Mouse (Mus musculus): ENCODE data around the gene Ephb1. TPM values are rescaled to one million over a fixed set of nuclear protein-coding genes. Genes with fewer than 3 reads are reported as not detected.

Ephb1 gene
- total RNA-seq, 2 experiments from 2014 or later = 20.3 to 26.9 TPM

DNA sequence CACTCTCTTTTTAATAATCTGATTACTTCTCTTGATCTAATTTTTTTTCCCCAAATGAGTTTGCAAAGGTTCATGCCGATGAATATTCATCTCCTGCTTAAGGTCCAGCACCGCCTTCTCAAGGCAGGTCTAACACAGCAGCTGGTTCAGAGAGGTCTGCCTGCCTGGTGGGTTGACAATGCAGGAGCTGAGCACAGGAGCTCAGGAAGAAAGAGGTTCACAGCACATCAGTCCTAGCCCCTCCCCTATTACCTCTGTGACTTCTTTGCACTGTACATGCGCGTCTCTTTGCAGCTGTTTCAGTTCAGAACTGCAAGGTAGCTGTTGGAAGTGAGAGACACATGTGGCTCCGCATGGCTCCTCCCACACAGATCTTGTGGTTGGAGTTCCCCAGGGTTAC lies 281.1 kb downstream of the Ephb1 start:
- DNase-seq (ENCODE audit: low spot score in 2 of 2) = no peak

DNA sequence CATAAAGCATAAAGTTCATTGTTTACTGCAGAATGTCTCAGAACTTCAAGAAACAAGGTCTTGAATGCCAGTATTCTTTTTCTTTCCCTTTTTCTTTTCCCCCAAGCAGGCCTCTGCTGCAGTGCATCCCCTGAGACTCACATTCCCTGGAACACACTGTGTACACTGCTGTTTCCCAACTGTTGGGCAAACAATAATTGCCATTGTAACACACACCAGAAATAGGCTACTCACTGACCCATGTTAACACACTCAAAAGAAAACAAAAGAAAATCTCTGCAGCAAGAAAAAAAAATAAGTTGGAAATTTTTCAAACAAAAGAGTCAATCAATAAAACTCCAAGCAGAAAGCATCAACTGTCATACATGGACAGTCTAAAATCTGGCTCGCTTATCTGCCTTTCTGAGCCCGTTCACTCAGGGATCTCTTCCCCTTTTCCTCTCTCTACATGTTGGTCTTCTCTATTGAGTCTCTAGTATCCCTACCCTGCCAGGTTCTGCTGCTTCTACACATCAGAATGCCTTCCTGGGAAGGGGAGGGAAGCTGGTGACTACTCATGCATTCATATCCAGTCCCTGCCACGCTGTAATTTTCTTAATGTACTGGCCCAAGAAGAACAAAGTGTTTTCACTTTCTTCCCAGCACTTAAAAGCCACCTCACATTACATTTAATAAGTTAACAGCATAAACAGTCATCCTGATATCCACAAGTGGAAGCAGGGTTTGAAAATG lies 285.2 kb downstream of the Ephb1 start:
- DNase-seq (ENCODE audit: low spot score in 2 of 2) = no peak

DNA sequence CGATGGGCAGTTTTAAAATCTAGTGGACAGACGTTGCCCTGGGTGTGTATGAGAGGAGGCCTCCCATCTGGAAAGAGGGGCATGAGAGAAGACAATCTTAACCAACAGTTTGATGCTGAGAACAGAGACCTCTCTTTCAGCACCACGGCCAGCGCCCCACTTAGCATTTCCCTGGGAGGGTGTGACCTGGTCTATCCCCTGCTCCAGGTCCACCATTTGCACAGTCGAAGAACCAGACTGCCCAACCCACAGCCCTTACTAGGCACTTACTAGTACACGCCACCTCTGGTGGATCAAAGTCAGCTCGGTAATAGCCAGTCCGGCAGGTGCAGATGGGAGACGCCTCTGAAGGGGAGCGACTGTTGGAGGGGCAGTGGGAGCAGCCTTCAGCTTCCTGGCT lies 287.9 kb downstream of the Ephb1 start:
- no peak for DNase-seq (ENCODE audit: low spot score in 2 of 2)

DNA sequence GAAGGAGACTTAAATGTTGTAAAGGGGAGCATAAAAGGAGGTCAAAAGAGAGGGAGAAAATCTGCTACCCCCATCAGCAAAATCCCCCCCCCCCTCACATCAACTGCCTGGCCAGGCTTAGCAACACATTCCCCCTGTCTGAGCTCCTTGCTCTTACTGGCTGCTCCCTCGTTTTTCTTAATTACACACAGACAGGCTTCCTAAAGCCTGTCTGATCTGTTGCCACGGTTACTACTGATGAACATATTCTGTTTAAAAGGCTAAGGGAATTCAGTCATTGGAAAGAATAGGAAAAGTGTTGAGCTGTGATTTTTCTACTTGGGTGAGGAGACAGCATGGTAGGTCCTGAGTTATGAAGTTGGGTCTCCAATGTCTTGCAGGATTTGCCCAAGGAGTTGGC lies 308.6 kb downstream of the Ephb1 start:
- DNase-seq (ENCODE audit: low spot score in 2 of 2) = no peak

DNA sequence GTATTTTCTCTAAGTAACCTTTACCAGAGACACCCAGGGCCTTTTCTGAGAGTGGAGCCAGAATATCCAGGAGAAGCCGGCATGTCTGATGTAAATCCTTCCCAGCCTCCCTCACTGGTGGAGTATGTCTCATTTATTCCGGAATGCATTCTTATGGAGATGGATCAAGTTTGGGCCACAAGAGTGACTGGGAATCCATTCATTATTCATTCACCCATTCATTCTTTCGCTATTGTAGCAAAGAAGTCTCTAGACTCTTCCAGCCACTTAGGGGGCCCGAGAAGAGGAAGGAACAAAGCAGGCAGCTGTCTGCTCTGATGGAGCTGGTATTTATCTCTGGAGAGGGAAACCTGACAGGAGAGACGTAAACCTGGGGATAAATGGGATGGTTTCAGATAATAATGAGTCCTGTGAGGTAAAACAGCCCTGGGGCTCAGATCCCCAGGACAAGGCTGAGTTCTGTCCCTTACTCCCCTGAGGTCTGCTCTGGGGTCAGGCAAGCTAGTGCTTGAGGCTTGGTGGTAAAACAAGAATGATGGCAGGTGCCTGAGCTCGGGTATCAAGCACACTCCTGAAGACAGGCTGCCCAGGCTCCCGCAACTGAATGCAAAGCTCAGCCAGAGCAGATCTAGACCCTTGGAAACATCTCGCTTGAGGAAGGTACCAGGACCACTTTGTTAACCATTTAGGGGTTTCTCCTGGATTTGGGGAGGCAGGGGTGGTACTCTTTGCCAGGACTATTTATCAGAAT lies 309.2 kb downstream of the Ephb1 start:
- DNase-seq (ENCODE audit: low spot score in 2 of 2) = no peak

DNA sequence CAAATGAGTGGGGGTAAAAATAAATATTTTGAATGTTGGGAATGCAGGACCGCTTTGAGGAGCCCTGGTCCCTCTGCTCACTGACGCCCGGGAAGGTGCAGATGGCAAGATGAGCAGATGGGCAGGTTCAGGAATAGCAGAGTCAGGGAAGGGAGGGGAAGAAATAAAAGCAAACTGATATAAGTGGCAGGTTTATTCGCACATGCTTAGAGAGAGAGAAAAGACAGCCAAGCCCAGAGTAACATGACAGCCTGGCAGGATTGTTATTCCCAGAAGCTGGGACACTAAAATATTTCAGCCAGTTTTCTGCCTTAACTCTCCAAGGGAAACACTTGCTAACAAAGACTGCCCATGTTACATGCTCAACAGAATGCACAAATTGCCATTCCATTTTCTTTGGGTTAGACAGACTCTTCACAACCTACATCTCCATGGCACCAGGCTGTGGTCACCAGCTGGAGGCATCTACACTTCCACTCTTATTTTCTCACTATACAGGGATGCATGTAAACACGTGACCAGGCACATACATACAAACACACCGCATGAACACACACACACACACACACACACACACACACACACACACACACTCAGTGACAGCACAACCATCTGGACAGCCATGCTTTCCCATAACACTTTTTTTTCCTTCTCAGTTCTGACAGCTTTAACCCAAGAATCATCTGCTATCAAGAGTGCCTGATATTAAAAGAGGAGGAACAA lies 315.3 kb downstream of the Ephb1 start:
- no peak for DNase-seq (ENCODE audit: low spot score in 2 of 2)

DNA sequence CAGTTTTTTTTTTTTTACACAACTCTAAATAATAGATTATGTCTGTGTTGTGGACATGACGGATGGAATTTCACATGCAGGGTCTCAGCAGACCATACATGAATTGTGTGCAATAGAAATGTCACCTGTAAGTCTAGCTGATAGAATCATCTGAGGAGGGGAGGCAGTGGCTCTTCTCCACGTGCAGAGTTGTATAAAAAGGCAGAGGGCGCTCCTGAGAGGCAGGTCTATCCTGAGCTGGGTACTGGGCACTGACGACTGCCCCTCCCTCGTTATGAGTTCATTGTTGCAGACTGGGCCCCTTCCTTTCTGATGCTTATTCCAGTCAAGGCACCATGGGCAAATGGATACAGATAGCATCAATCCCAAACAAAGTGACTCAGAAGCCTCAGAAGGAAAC lies 318.4 kb downstream of the Ephb1 start:
- no peak for DNase-seq (ENCODE audit: low spot score in 2 of 2)

DNA sequence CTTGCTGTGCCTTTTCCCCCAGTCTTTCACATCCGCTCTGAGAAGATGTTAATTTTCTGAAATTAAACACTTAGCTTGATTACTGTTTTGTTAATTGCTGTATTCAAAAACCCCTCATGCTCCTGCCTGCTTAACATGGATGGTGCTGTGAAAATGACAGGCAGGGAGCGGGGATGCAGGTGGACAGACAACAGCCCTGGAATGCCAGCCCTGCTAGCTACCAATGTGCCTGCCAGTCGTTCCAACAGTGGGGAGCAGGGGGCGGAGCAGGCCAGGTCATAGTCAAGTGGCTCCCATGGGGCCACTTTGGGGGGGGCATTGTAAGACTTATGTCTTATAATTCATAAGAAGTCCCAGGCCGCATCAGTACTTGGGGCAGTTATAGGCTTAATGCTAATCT lies 321.3 kb downstream of the Ephb1 start:
- no peak for DNase-seq (ENCODE audit: low spot score in 2 of 2)

DNA sequence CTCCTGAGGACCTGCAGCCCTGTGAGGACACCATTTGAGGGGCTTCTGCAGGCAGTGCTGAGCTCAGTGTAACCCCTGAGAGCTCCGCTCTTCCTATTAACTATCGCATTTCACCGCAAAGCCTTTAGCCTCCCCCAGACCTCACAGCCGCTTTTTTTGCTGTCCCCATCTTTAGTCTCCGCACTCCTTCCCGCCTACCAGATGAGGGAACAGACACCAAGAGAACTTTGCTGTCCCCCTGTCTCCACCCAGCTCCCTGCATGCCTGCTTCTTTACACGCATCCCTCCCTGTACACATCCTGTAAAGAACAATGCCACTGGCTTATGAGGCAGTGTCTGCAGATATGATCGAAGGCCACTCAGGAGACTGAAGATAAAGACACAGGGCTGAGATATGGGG lies 322.1 kb downstream of the Ephb1 start:
- DNase-seq (ENCODE audit: low spot score in 2 of 2) = no peak

DNA sequence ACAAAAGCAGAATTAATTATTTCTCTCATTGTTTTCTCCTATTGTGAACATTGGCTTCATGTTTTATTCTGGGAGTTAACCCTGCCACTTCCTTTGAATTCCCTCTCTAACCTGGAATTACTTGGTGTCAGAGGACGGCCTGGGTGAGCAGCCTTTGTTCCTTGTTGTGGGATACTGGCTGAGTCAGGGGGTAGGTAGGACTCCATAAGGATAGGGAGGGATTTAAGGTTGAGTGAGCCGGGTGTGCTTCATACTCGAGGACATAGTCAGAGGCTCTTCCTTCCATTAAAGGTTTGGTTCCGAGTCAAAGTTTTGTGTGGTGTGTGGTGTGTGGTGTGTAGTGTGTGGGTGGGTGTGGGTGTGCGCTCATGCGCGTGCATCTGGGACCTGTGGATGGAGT lies 324.8 kb downstream of the Ephb1 start:
- DNase-seq (ENCODE audit: low spot score in 2 of 2) = no peak

DNA sequence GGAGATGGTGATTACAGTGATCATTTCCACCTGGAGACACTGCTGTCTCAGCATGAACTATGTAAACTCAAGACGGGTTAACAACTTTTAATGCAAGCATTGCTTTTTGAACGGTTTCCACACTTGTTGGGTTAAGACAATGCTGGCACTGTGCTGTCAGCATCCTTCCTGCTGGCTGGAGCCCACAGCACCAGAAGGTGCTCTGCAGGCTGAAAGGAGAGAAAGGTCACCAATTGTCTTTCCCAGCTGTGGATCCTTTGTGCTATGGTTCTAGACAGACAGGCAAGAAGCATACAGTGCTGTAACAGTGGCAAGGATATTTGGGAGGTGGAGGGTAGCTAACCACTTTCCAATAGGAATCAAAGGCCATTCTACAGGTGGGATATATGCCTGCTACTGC lies 328.4 kb downstream of the Ephb1 start:
- DNase-seq (ENCODE audit: low spot score in 2 of 2) = no peak

DNA sequence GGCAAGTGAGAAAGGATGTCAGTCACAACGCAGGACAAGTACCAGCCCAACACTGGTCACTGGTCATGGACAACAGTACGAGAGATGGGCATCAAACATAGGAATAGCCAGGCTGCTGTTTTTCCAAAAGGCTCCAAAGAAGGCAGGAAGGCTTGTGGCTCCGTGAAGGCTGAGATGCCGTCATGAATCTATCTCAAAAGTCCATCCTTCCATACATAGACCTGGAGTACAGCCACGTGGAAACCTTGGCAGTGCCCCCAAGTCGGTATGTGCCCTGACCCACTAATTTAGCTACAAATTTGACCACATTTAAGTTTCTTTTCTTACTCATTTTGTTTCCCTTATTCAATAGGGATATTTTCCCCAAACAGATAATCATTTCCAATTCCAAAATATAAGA lies 329.4 kb downstream of the Ephb1 start:
- no peak for DNase-seq (ENCODE audit: low spot score in 2 of 2)

DNA sequence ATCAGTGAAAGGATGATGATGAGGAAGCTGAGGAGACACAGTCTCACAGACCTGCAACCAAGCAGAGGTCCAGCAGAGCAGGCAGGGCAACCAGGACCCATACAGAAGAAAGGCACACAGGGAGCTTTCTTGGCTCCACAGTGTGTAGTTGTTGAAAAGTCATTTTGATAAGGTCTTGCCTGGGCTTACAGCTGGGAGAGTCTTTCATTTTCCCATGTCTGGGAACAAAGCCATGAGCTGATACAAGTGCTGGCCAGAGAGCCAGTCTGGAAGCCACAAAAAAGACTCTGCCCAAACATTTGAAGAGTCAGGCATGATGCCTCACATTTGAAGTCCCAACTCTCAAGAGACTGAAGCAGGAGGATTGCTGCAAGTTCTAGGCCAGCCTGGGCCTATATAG lies 339.0 kb downstream of the Ephb1 start:
- no peak for DNase-seq (ENCODE audit: low spot score in 2 of 2)

DNA sequence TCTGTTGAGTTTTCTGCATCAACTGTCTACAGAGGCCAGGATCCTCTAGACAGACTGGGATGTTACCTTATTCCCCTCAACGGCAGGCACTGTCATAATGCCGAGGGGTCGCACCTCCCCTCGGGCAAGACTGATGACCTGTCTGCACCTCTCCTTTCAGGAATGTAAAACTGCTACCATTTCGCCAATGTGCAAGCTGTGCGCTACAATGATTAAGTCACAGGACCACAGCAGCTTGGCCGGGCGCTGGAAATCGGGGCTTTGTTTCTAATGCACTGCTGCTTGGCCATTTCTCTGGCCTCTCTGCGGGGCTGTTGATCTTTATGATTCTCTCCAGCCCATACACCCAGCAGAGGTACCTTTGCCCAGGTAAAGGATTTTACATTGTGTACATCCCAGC lies 346.8 kb downstream of the Ephb1 start:
- no peak for DNase-seq (ENCODE audit: low spot score in 2 of 2)

DNA sequence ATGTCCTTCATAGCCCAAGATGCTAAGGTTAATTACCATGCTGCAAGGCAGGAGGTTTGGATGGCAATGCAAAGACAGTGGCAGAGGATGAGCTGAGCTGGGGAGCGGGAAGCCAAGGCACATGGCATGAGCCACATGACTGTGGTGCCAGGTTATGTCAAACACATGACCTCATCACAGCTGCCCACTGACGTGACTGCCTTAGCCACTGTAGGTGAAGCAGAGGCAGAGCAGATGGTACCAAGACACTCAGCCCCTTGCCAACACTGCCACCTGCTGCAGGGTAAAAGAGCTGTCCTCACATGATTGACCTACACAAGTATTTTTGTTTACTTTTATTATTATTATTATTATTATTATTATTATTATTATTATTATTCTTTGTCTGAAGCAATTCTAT lies 348.0 kb downstream of the Ephb1 start:
- DNase-seq (ENCODE audit: low spot score in 2 of 2) = peak; percentile 9 to 36

DNA sequence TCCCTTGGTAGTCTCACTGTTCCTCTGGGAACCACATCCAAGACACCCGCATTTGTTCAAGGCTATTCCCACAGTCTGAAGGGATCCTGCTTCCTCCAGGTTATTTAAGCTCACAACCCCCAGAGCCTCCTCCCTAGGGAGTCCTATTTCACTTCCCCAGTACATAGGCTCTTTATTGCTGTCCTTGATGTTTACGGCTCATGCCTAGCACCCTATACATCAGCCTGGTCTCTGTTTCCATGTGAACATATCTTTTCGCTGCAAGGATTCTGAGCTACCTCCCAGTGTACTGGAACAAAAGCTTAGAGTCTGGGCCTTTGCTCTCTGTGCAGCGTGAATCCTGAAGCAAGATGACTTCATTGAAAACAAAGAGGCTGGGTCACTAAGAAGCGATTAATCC lies 351.6 kb downstream of the Ephb1 start:
- DNase-seq (ENCODE audit: low spot score in 2 of 2) = no peak

DNA sequence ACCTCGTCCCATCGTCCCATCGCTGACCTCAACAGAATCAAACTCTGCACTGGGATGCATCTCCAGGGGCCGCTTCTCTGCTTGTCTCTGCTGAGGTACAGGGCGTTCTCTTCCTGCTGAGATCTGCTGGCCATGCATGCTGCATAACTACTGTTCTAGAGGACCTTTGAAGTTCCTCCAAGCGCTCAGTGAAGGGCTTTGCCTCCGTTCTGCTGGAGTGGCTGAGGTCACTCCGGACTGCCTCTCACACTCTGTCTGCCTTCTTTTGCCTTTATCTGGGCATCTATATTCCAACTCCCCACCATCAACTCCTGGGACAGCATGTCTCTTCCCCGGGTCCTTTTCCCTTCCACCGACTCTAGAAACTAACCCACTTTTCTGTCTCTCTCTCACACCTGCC lies 352.3 kb downstream of the Ephb1 start:
- DNase-seq (ENCODE audit: low spot score in 2 of 2) = no peak

DNA sequence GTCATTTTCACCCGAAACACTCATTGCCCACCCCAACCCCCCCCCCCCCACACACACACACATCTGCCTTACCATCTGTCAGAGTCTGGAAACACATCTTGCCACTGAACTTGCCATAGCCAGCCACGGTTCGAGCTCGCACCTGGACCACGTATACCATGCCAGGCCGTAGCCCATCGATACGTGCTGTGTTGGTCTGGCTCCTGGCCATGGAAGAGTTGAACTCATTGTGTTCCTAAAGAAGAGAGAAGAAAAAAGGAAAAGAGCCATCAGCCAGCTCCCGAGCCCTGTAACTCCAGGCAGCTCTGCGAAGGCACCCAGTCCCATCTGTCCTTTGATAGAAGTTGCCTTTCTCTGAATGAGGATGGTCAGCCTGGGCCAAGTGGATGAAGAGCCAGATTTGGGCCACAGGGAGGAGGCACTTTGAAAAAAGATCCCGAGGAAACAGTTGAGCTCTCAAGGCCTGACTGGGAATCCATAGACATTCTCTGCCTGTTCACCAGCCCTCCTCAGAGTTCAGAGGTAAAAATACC lies 352.8 kb downstream of the Ephb1 start:
- DNase-seq (ENCODE audit: low spot score in 2 of 2) = no peak

DNA sequence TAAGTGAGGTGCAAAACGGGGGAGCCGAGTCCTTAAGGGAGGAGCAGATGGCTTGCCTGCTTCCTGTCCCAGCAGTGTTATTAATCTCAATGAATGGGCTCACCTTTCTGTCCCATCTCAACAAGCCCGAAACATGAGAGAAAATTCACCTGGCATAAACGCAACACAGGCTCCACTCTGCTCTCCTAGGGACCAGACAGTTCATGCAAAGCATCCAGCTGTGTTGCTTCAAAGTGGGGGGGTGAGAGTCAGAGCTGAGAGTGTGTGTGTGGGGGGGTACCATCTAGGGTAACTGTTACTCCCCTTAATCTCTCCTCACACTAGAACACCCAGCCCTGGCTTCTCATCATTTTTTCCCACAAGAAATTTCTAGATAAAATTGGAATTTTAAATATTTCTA lies 354.8 kb downstream of the Ephb1 start:
- no peak for DNase-seq (ENCODE audit: low spot score in 2 of 2)

DNA sequence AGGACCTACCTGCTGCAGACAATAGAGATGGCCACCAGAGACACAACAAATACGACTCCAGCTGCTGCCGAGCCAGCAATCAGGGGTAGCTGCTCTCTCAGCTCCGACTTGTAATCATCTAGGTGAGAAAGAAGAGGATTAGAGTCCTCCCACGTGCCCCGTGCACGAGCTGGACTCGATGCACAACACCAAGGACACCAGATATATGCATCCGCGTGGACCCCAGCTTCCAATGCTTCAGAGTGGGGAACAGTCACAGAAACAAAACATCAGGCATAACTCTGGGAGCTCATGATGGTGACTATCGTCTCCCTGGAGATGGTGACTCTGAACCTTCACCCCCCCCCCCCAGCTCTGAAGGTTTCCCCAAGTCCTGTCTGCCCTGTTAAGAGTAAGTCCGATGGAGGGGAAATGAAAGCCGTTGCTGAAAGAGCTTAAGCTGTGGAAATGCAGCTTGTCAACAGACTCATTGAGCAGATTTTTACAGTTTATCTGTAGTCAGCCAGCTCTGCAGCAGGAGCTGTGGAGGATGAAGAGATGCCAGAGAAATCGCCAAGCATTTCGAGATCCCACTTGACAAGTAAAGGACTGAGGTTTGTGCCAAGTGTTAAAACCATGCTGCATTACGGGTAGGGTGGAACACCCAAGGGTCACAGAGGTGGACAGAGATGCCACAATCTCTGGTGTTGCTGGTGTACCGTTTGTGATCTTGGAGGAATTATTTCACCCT lies 357.6 kb downstream of the Ephb1 start:
- DNase-seq (ENCODE audit: low spot score in 2 of 2) = no peak

DNA sequence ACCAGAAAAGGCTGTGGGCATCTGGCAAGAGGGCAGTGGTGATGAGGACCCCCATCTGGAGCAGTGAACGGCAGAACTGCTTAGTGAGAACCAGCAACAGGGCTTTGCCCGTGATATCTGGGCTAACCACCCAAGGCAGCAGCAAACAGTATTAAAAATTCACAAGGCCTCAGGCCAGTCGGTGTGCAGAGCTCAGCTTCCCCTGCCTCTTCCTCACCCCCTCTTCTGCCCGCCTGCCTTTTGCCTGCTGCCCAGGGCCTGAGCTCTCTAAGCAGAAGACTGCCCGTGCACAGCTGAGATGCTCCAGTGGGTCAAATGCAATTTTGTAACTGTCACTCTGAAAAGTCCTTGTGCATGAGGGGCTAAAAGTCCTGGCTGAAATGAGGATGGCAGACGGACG lies 358.3 kb downstream of the Ephb1 start:
- DNase-seq (ENCODE audit: low spot score in 2 of 2) = no peak
